Mouse (Mus musculus) lung, postnatal 0 days (tissue): ENCODE results near the gene Olfr1039. TPM values are rescaled to one million over a fixed set of nuclear protein-coding genes. Genes with fewer than 3 reads are reported as not detected.
"Not testable (repeated sequence)": the region's sequence is repeated elsewhere in the genome, so short reads cannot be mapped to it uniquely, and the experiment has no call there.

Experiments used
- ATAC-seq: fragments of 200-750 bp; cut with Nextera tagmentation; 2 replicates; pipeline ENCODE4 v1.8.0; 2017; ENCODE audit warnings: moderate library complexity
- DNase-seq: peaks from one replicate; pipeline ENCODE4 v3.0.0-alpha.2; 2016; ENCODE audit warnings: low spot score
- H3K27ac ChIP-seq: fragments of 300-500 bp; sonication (generic); 2 replicates; pipeline ENCODE4 v1.5.1; 2014; ENCODE audit warnings: antibody characterized with exemption, mild to moderate bottlenecking, low read length, mixed read lengths
- H3K27me3 ChIP-seq: fragments of 300-500 bp; sonication (generic); replicated peaks from 2 replicates; pipeline ENCODE4 v1.6.1; 2014; ENCODE audit warnings: low read length, mixed read lengths; ENCODE audit not compliant: insufficient read depth
- H3K36me3 ChIP-seq: fragments of 300-500 bp; sonication (generic); 2 replicates; pipeline ENCODE4 v1.6.1; 2014; ENCODE audit warnings: low read length, mixed read lengths; ENCODE audit not compliant: insufficient read depth
- H3K4me1 ChIP-seq: fragments of 300-500 bp; sonication (generic); 2 replicates; pipeline ENCODE4 v1.6.1; 2014; ENCODE audit warnings: antibody characterized with exemption, low read depth, low read length, mixed read lengths; ENCODE audit not compliant: insufficient read depth
- H3K4me2 ChIP-seq: fragments of 300-500 bp; sonication (generic); replicated peaks from 2 replicates; pipeline ENCODE4 v1.6.1; 2014; ENCODE audit warnings: low read depth, mild to moderate bottlenecking, low read length, moderate library complexity, mixed read lengths
- H3K4me3 ChIP-seq: fragments of 300-500 bp; sonication (generic); 2 replicates; pipeline ENCODE4 v1.5.1; 2014; ENCODE audit warnings: low read depth, low read length
- H3K9ac ChIP-seq: fragments of 300-500 bp; sonication (generic); replicated peaks from 2 replicates; pipeline ENCODE4 v1.6.1; 2014; ENCODE audit warnings: low read depth, mild to moderate bottlenecking
- H3K9me3 ChIP-seq: fragments of 300-500 bp; sonication (generic); 2 replicates; pipeline ENCODE4 v1.6.1; 2016; ENCODE audit warnings: low read length, mixed read lengths
- CTCF ChIP-seq: IDR thresholded peaks from 2 replicates; pipeline ENCODE4 v1.5.1; 2016; ENCODE audit warnings: antibody characterized with exemption, mild to moderate bottlenecking
- EP300 ChIP-seq: IDR thresholded peaks from 2 replicates; pipeline ENCODE4 v1.6.1; 2016; ENCODE audit warnings: antibody characterized with exemption, mild to moderate bottlenecking, control low read depth
- WGBS: fragments of 180-500 bp; shearing (Covaris S2); extraction: QIAGEN DNeasy Blood & Tissue Kit; methylation state at CpG from one replicate; pipeline ENCODE4 v1.1.7; 2014; 5-methylcytosine and 5-hydroxymethylcytosine counted together
- polyA plus RNA-seq: library from polyadenylated mRNA; unstranded; fragments of >200 nt; fragmentation: Nextera tagmentation; extraction: Ambion mirVana; gene quantifications from 2 replicates; pipeline ENCODE4 v1.2.1, GENCODE M21; 2015

The Olfr1039 gene
- polyA plus RNA-seq, 1 experiment from 2014 or later, result not detected

GRCm38 (mm10) chr2:86087285-86087684, 48.4 kb downstream of the Olfr1039 start, which contains the start of gene Olfr1037:
TSS of gene Olfr1037 (minus strand) at chr2:86087385.
- WGBS, result 93% methylated on average over 2 of the region's 2 CpGs
- no peaks in the 10 kb centered on the region for H3K4me1 ChIP-seq
- ATAC-seq, result no peak

DNA sequence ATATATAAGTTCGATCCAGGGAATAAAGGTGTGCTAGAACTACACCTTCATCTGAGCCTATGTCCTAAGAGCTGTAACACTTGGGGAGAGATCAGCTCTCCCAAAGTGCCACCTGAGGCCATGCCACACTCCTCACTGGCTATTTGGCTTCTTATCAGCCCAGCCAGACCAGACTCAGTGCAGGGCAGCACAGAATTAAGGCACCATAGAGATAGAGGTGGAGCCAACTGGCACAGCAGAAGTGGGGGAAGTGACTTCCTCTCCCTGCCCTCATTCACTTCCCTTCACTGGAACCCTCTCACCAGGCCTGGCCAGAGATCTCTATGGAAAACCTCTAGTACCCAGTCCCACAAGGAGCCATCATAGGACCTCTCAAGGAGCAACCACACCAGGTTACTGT, 55.2 kb downstream of the Olfr1039 start:
- H3K4me2 ChIP-seq, H3K9ac ChIP-seq, H3K36me3 ChIP-seq, H3K9me3 ChIP-seq, H3K27ac ChIP-seq, H3K4me1 ChIP-seq, ATAC-seq, H3K4me3 ChIP-seq, H3K27me3 ChIP-seq, DNase-seq: not testable (repeated sequence)
- WGBS, result 80% methylated on average over 1 of the region's 1 CpGs

More at GRCm38 (mm10) chr2:86087285-86087684, 48.4 kb downstream of the Olfr1039 start, which contains the start of gene Olfr1037:
- Histone ChIP-seq H3K27ac (no peak within 1 kb of the TSS), H3K27me3 (no peaks in the 10 kb centered on the region), H3K36me3 (no peaks in the 10 kb centered on the region), H3K9me3 (no peaks in the 10 kb centered on the region), H3K4me3 (no peak within 1 kb of the TSS), H3K9ac (no peak within 1 kb of the TSS), H3K4me2 (no peak within 1 kb of the TSS)
- no peak for TF ChIP-seq CTCF
- no peak for TF ChIP-seq EP300
- no peak for DNase-seq

Other genes with a start within 250 kb of the Olfr1039 start
- gene Olfr1024, start 230.9 kb downstream of the Olfr1039 start, polyA plus RNA-seq, result not detected in 2 replicates
- not detected in 2 replicates for gene Olfr1025-ps1, start 220.7 kb downstream of the Olfr1039 start, polyA plus RNA-seq
- not detected in 2 replicates for gene Olfr1026, start 214.4 kb downstream of the Olfr1039 start, polyA plus RNA-seq
- not detected in 2 replicates for gene Olfr1028, start 185.5 kb downstream of the Olfr1039 start, polyA plus RNA-seq
- gene Olfr1029, start 162.0 kb downstream of the Olfr1039 start, polyA plus RNA-seq, result not detected in 2 replicates
- not detected in 2 replicates for gene Olfr1030, start 156.7 kb downstream of the Olfr1039 start, polyA plus RNA-seq
- gene Olfr1031, start 145.6 kb downstream of the Olfr1039 start, polyA plus RNA-seq, result not detected in 2 replicates
- not detected in 2 replicates for gene Olfr1032, start 130.4 kb downstream of the Olfr1039 start, polyA plus RNA-seq
- gene Olfr1033, start 115.3 kb downstream of the Olfr1039 start, polyA plus RNA-seq, result 3.4 and 8.8 TPM in 2 replicates
- gene Olfr1034, start 90.1 kb downstream of the Olfr1039 start, polyA plus RNA-seq, result 0.06 TPM in 1 of 2 replicates, not detected in the other
- gene Olfr1036, start 61.9 kb downstream of the Olfr1039 start, polyA plus RNA-seq, result not detected in 2 replicates
- gene Olfr1037, start 48.5 kb downstream of the Olfr1039 start, polyA plus RNA-seq, result not detected in 2 replicates
- gene Olfr1040, start 10.8 kb upstream of the Olfr1039 start, polyA plus RNA-seq, result not detected in 2 replicates
- not detected in 2 replicates for gene Olfr1042, start 25.9 kb upstream of the Olfr1039 start, polyA plus RNA-seq
- gene Olfr1043, start 31.6 kb upstream of the Olfr1039 start, polyA plus RNA-seq, result not detected in 2 replicates
- not detected in 2 replicates for gene Olfr1044, start 41.9 kb upstream of the Olfr1039 start, polyA plus RNA-seq
- not detected in 2 replicates for gene Olfr52, start 49.8 kb upstream of the Olfr1039 start, polyA plus RNA-seq
- gene Olfr1045, start 67.1 kb upstream of the Olfr1039 start, polyA plus RNA-seq, result not detected in 2 replicates
- gene Olfr1046, start 83.4 kb upstream of the Olfr1039 start, polyA plus RNA-seq, result not detected in 2 replicates
- not detected in 2 replicates for gene Olfr1047, start 95.5 kb upstream of the Olfr1039 start, polyA plus RNA-seq
- gene Olfr1048, start 104.4 kb upstream of the Olfr1039 start, polyA plus RNA-seq, result not detected in 2 replicates
- not detected in 2 replicates for gene Olfr1049, start 122.4 kb upstream of the Olfr1039 start, polyA plus RNA-seq
- not detected in 2 replicates for gene Olfr1051, start 143.2 kb upstream of the Olfr1039 start, polyA plus RNA-seq
- not detected in 2 replicates for gene Olfr1052, start 156.5 kb upstream of the Olfr1039 start, polyA plus RNA-seq
- gene Olfr1053, start 179.4 kb upstream of the Olfr1039 start, polyA plus RNA-seq, result not detected in 2 replicates
- not detected in 2 replicates for gene Olfr1054, start 199.5 kb upstream of the Olfr1039 start, polyA plus RNA-seq
- gene Olfr1055, start 214.4 kb upstream of the Olfr1039 start, polyA plus RNA-seq, result not detected in 2 replicates
- gene Olfr1056, start 226.5 kb upstream of the Olfr1039 start, polyA plus RNA-seq, result not detected in 2 replicates
- gene Olfr1057, start 242.5 kb upstream of the Olfr1039 start, polyA plus RNA-seq, result not detected in 2 replicates